Mouse (Mus musculus) cerebellum, adult 18-20 months (tissue): ENCODE results near the gene Usp22.
A peak's percentile ranks its signal among the peaks of the same experiment; 100 is the strongest.
"Not testable (repeated sequence)": the region's sequence is repeated elsewhere in the genome, so short reads cannot be mapped to it uniquely, and the experiment has no call there.

ENCODE experiments used
- DNase-seq, 2 experiments: peaks; one replicate each; pipeline ENCODE4 v3.0.0; 2021

Gene Usp22

GRCm38 (mm10) chr11:61142262-61142661 is 32.6 kb downstream of the Usp22 start:
- no peak for DNase-seq

DNA sequence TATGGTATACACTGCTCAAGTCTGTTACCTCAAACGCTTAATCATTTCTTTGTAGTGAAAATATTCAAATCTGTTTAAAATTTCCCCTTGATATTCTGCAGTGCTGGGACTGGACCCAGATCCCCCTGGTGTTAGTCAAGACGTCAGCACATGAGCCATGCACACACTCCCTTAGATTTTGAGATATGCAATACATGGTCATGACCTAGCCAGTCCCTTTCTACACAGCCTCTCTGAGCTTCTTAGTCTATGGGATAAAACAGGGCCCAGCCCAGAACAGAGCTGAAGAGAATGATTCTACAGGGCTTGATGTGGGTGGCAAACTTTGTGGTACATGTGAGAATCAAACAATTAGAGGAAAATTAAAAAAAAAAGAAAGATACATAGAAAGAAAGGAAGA is 33.2 kb downstream of the Usp22 start:
- no peak for DNase-seq

- DNase-seq, result no peak
These were observed 41.9 kb downstream of the Usp22 start for GRCm38 (mm10) chr11:61132943-61133342.

GRCm38 (mm10) chr11:61130646-61131045 is 44.2 kb downstream of the Usp22 start:
- not testable (repeated sequence) for DNase-seq

DNA sequence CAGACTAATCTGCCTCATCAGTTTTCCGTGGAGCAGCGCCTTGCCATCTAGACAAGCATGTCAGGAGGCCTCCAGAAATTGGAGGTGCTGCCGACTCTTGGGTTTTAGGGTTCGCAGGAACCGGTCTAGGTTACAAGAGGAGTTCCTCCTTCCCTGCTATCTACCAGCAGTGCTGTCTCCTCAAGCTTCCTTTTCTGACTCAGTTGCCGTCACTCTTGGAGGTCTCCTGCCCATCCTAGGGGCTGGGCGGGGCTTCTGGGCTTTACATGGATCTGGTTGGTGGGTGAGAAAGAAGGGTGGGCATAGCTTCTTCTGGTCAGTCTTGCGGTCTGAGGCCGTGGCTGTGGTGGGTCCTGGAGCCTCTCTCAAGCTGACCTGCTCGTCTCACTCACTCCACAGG is 45.5 kb downstream of the Usp22 start:
- DNase-seq, result no peak

DNA sequence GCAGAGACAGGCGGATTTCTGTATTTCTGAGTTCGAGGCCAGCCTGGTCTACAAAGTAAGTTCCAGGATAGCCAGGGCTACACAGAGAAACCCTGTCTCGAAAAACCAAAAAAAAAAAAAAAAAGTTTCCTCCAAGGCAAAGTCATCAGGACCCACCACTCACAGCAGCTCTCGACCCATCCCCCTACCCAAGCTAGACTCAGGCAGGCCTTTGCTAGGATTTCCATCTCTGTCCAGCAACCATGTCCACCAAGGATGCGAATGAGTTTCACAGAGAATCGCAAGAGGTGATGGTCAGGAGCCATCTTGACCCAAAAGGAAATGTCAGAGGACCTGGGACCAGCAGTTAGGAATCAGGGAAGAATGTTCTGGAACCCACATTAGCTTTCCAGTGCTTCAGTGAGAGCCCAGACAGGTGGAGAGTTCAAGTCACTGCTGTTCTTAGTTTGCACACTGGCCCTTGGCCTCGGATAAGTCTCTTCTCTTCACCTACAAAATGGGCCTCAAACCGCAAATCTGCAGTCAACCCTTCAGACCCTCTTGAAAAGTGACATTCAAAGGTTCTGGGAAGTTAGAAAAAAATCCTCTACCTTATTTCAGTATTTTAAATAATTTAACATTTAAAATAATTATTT is 47.3 kb downstream of the Usp22 start:
- no peak for DNase-seq

- DNase-seq, result no peak
These were observed 48.1 kb downstream of the Usp22 start, which contains the start of gene Tnfrsf13b for GRCm38 (mm10) chr11:61126606-61127355. TSS of gene Tnfrsf13b (plus strand) at chr11:61126755.

- no peak for DNase-seq
These were observed 48.9 kb downstream of the Usp22 start for GRCm38 (mm10) chr11:61125970-61126369.

GRCm38 (mm10) chr11:61123886-61124285 is 51.0 kb downstream of the Usp22 start:
- DNase-seq, result no peak

- DNase-seq, result no peak
These were observed 52.0 kb downstream of the Usp22 start for GRCm38 (mm10) chr11:61122769-61123288.

DNA sequence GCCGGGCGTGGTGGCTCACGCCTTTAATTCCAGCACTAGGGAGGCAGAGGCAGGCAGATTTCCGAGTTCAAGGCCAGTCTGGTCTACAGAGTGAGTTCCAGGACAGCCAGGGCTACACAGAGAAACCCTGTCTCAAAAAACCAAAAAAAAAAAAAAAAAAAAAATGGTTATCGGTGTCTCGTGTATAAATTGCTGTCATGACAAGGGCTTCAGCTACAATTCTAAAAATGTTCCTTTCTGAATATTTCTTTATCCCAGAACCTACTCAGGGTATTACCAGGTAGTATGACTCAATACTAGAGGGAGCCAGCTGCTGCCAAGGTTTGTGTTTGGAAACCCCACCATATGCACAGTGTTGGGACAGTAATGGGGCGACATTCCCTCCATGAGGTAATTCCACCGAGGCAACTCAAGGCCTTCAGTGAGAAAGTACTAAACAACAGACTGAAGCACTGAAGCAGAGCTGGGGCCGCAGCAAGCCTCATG is 52.5 kb downstream of the Usp22 start:
- DNase-seq, result no peak

DNA sequence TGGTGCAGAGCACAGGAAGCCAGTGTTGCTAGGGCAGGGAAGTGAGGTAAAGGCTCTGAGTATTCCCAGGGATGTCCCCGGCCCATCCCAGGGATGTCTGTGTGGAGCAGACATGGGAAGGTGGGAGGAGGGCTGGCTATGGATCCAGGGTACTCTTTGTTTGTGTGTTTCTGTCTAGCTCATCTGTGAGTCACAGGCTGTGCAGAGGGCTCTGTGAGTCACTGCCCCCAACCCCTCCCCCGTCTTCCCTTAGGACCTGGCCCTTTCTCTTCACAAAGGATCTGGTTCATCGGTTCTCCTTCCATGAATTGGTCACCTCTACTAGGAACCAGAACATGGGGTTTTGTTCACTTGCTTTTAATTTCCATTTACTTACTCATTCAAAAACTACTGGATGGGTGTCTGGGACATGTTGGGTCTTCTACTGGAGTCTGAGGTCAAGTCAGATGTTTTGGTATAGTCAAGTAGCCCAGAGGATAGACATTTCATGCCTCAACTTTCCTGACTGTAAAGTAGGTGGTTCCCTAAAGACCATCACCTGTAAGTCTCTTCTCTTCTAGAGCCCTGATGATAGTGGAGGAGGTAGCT is 54.8 kb downstream of the Usp22 start:
- no peak for DNase-seq

GRCm38 (mm10) chr11:61116226-61116625 is 58.6 kb downstream of the Usp22 start:
- no peak for DNase-seq

DNA sequence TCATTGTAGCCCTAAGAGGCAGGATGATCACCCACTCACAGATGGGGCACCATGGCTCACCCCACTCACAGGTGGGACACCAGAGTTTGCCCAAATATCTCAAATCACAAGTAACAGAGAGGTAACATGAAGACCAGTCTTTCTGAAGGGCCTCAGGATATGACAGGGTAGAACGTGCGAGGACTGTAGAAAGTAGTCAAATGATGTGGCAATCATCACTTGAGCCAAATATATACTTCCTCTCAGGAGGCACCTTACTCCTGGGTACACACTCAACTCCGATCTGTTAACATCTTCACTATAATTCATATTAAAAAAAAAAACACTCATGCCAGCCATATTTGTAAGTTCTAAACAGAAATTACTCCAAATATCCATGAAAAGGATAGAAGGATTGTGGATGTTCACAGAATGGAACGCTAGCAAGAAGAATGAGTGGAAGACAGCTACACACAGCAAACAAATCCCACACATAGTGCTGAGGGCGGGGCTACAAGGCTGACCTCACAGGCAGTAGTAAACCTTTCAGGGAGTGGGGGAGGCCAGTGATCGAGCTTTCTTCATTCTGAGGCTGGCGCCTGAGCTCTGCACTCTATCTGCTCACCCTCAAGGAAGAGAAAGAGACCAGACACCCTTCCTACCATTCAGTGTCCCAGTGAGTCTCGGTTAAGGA is 62.4 kb downstream of the Usp22 start:
- no peak for DNase-seq

DNA sequence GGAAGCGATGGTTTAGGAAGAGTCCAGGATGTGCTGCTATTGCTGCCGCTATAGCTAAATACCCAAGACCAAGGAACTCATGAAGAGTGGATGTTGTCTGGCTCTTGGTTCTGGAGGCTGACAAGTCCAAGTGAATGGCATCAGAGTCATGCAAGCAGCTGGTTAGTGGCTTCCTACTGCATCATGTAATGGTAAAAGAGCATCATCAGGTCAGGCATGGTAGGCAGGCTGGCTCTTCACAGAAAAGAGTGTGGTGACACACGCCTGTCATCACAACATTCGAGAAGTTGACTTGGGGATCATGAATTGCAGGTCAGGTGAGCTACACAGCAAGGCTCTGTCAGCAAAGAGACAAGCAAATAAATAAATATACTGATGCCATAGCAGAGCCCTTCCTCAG is 63.4 kb downstream of the Usp22 start:
- no peak for DNase-seq

GRCm38 (mm10) chr11:61110928-61111327 is 63.9 kb downstream of the Usp22 start:
- no peak for DNase-seq

DNA sequence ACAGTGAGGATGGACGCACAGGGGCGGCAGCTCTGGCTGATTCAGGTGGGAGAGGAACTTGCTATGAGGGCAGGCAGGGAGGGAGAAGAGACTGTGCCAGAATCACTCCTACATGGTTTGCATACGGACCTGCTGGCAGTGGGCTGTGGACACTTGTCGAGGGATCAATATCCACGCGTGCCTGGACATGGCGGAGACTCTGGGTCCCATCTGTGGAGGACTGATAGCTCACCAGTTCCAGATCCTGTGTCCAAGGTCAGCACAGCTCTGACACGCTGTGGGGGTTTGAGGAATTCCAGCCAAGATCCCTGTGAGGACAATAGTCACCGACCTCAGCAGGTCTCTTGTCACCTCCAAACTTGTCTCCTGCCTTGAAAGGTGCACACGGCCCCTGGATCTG is 64.7 kb downstream of the Usp22 start:
- DNase-seq, result no peak

GRCm38 (mm10) chr11:61109707-61110106 is 65.1 kb downstream of the Usp22 start:
- no peak for DNase-seq

- no peak for DNase-seq
These were observed 65.9 kb downstream of the Usp22 start for GRCm38 (mm10) chr11:61108911-61109361.

- DNase-seq, result peak; percentile 90 to 93
These were observed 70.5 kb downstream of the Usp22 start for GRCm38 (mm10) chr11:61104241-61104901.

GRCm38 (mm10) chr11:61102397-61103339 is 72.2 kb downstream of the Usp22 start:
- no peak for DNase-seq
